Mouse (Mus musculus): ENCODE measurements around the gene Tmem204.

Tmem204 gene

GRCm38 (mm10) chr17:25015655-25016291, 67.6 kb downstream of the Tmem204 start, which contains the start of the genes Cramp1l and Ift140:
Gene Cramp1l (minus strand): TSS chr17:25015788.
Gene Ift140 (plus strand): TSS chr17:25016085.
- DNase-seq (ENCODE audit: low read depth, low spot score) = peak; percentile 99

GRCm38 (mm10) chr17:25014841-25015570, 68.4 kb downstream of the Tmem204 start:
- DNase-seq (ENCODE audit: low read depth, low spot score) = no peak

- peak; percentile 8 for DNase-seq (ENCODE audit: low read depth, low spot score)
These were observed 69.5 kb downstream of the Tmem204 start for GRCm38 (mm10) chr17:25013606-25014501.

Data from ES-CJ7 (cell line).